Mouse (Mus musculus) brain, adult 2 months (tissue): Measurements from ENCODE around the gene Hnrnpdl.

Experiments
- DNase-seq: peaks from one replicate; pipeline ENCODE4 v3.0.0; 2011; ENCODE audit warnings: low read depth, low spot score

Gene Hnrnpdl

DNA sequence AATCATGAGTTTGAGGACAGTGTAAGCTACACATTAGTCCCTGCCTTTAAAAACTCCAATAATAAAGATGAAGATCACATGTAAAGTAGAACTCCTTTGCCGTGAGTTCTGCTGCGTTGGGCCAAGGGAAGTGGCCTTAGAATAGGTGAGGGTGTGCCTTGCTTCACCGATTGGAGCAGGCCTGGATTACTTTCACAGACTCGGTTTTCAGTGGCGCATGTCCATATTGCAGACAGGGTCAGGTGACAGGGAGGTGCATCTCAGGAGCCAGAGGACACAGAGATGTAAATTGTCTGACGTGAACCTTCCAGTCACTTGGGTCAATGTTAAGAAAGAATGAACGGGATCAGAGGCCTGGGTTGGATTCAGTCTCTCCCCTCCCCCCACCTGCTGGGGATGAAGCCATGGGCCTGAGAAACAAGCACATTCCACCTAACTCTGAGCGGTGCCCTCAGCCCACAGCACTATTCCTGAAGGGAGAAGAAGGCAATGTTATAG lies 7.7 kb upstream of the Hnrnpdl start:
- no peak for DNase-seq

DNA sequence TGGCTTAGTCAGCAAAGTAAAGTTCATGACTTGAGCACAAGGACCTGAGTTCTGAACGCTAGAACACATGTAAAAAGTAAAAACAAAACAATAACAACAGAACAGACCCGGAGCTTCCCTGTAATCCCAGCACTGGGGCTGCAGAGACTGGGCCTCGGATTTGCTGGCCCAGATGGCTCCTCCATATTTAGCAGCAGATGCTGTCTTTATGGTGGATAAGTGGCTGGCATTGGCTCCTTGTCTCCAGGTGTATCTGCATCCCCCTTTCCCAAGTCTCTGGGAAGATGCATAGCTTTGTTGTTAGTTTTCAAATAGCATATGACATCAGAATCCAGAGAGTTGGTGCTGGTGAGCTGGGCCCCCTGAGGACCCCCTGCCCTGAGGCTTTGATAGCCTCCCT lies 6.6 kb upstream of the Hnrnpdl start:
- DNase-seq: peak; percentile 49

DNA sequence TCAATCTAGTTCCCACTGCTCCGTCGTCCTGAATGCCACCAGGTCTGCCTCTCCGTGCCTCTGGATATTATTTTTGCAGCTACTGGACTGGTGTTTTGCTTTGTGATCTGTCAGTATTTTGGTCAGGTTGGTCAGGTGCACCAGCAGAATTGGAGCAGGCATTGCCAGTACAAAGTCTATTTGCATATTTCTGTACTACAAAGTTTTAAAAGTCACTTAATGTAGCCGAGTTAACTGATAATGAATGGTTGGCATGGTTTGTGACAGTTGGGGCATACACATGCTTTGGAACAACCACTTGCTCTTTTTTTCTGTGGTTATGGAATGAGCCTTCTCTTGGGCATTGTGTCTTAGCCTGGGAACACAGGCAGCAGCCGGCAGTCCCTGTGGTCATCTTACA lies 5.2 kb upstream of the Hnrnpdl start:
- DNase-seq: no peak

- no peak for DNase-seq
Measured at GRCm38 (mm10) chr5:100044030-100044429, 4.6 kb upstream of the Hnrnpdl start.

DNA sequence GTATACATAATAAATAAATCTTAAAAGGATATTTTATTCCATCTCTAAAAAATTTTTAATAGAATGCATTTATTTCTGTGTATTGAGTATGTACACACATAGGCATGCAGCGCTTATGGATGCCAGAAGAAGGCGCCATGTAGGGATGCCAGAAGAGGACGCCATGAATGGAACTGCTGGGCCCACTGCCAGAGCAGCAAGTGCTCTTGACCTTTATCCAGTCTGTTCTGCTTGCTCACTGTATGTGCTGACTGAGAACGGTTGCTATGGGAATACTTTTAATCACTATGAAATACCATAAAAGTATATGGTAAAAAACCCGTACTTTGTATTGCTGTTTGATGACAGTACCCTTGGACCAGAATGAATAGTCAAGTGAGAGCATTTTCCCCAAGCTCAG lies 3.9 kb upstream of the Hnrnpdl start:
- DNase-seq: peak; percentile 92

- DNase-seq: no peak
Measured at GRCm38 (mm10) chr5:100042467-100042866, 3.0 kb upstream of the Hnrnpdl start.

- peak; percentile 55 for DNase-seq
Measured at GRCm38 (mm10) chr5:100041272-100041671, 1.8 kb upstream of the Hnrnpdl start.

DNA sequence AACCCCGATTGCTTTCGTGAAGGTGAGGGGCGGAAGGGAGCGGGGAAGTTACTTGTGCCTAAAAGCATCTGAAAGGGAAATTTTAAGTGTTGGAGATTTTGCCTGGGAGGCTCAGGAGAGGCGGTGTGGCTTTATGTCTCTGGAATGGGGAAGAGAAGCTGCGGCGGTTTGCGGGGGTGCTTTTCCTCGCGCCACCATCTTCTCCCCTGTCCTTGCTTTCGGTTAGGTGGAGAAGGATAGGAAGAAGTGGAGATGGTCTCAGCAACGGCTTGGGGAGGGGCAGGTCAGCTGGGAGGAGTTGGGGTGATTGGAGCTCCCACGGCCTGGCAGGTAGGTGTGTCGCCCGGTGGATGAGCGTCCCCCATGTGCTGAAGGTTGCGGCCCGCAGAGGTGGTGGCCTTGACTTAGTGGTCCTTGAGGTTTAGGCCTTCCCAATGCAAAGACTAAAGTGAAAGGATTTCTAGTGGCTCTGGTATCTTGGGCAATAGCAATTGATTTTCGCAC lies 869 bp upstream of the Hnrnpdl start:
- DNase-seq: peak; percentile 45

GRCm38 (mm10) chr5:100038714-100039601 lies 506 bp downstream of the Hnrnpdl start:
- DNase-seq: peak; percentile 95

DNA sequence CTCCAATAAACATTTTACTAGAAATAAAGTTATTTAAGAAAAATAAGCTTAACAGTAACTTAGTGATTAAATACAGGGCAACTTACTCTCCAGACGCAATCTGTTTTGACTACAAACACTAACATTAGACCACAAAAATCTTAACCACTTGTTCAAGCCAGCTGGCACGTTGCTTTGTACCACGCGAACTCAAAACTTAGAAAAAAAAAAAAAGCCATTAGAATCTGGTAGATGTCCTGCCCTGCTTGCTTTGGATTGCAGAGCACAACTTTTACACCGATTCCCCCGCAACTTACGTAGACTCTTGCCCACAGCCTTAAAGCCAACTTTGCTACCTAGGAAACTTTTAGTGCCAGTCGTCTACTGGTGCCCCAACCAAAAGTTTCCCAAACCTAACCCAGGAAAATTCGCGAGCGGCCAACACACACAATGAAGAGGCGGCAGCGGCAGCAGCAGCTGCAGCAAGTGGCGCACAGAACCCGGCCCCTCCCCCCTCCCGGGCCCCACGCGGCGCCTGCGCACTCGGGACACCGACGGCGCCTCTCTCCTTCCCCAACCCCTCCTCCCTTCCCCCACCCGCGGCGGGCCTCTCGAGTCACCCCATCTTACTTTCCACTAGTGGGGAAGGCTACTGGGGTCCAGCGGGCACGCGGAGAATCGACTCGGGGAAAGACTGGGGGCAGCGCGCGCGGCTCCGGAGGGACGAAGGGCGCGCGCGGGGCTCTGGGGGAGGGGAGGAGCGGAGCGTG lies 1.3 kb downstream of the Hnrnpdl start:
- DNase-seq: peak; percentile 90

DNA sequence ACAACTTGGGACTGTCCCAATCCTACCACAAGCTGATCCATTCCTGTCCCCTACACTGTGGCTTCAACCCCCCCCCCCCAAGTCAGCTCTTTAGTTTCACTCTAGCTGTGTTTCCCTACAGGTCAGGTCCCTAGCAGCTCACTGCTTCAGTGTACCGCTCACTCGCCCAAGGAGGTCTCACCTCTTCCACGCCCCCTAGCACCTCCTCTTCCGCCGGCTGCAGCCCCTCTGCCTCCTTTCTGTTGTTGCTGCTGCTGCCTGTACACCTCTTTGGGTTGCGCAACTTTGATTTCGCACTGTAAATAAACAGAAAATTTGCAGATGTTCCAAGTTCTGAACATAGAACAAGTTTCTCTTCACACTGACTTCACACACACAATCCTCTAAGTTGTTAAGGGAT lies 2.8 kb downstream of the Hnrnpdl start:
- DNase-seq: peak; percentile 3

GRCm38 (mm10) chr5:100035950-100036349 lies 3.5 kb downstream of the Hnrnpdl start:
- peak; percentile 22 for DNase-seq

- DNase-seq: no peak
Measured at GRCm38 (mm10) chr5:100032646-100033045, 6.8 kb downstream of the Hnrnpdl start.

- no peak for DNase-seq
Measured at GRCm38 (mm10) chr5:100032107-100032506, 7.4 kb downstream of the Hnrnpdl start.

- peak; percentile 69 for DNase-seq
Measured at GRCm38 (mm10) chr5:100030069-100030468, 9.4 kb downstream of the Hnrnpdl start.

- DNase-seq: no peak
Measured at GRCm38 (mm10) chr5:100024868-100025267, 14.6 kb downstream of the Hnrnpdl start.

GRCm38 (mm10) chr5:100024403-100024802 lies 15.1 kb downstream of the Hnrnpdl start:
- peak; percentile 42 for DNase-seq

GRCm38 (mm10) chr5:100020089-100020488 lies 19.4 kb downstream of the Hnrnpdl start:
- no peak for DNase-seq

DNA sequence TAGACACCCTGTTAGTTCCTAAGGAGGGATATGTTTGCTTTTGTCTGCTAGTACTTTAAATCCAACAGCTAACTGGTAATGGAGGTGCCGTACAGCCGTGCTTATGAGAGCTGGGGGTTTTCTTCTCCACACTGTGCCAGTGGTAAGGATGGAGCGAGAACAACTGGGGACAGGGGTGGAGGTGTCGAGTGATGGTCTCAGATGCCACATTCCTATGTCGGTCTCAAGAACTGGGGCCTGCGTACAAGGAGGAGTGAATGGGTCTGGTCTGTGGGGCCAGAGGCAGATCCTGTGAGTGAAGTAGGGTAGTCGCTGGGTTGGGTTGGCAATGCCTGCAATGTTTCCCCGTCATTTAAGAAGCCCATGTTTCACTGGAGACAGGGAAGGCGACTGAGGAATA lies 26.9 kb downstream of the Hnrnpdl start:
- DNase-seq: no peak

- DNase-seq: no peak
Measured at GRCm38 (mm10) chr5:100008485-100008884, 31.0 kb downstream of the Hnrnpdl start.

GRCm38 (mm10) chr5:100007040-100007375 lies 32.5 kb downstream of the Hnrnpdl start:
- no peak for DNase-seq

DNA sequence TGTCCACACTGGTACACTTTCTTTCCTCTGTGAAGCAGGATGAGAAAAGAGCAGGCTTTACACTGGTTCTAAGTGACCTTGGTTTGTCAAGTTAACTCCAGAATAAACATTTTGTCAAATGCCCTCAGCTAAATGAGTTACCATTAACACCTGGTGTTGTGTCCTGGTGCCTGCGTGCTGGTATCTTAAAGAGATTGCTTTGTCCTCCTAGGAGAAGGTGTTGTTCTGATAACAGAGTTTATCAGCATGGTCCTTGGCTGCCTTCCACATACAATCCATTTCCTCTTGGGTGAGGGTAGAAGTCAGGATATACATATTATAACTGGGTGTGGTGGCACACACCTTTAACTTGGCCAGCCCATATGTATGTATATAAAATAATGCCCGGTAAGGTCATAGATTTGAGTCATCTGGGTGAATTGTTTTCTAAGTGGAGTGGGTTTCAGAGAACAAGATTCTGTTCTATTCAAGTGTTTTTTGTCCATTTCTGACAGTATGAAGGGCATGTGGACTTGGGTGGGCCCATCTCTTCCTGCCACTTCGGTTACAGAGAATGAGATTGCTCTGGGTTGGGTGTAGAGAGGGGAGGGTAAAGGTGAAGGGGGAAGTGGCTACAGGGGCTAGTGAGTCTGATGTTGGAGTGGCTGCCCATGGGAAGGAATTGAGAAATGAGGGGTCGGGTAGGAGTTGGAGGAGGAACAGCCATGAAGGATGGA lies 33.0 kb downstream of the Hnrnpdl start:
- no peak for DNase-seq
